Mouse (Mus musculus): ENCODE measurements around the gene Sh3rf1. TPM values are rescaled to one million over a fixed set of nuclear protein-coding genes. Genes with fewer than 3 reads are reported as not detected.

Gene Sh3rf1
- 3.1 and 9.3 TPM in 2 replicates for total RNA-seq (2017)

- ATAC-seq (replicated peaks in 1 of 2; ENCODE audit: insufficient read depth in 1 of 2, low FRiP score in 2 of 2, low TSS enrichment in 1 of 2, low read depth in 1 of 2, poor library complexity in 2 of 2, severe bottlenecking in 2 of 2) = peak; percentile 67 to 81
Measured at GRCm38 (mm10) chr8:61223729-61224379, at the start of gene Sh3rf1. Gene Sh3rf1, plus strand, starts transcription at chr8:61223872.

GRCm38 (mm10) chr8:61173921-61174492, 49.7 kb upstream of the Sh3rf1 start:
- no peak for ATAC-seq (replicated peaks in 1 of 2; ENCODE audit: insufficient read depth in 1 of 2, low FRiP score in 2 of 2, low TSS enrichment in 1 of 2, low read depth in 1 of 2, poor library complexity in 2 of 2, severe bottlenecking in 2 of 2)

GRCm38 (mm10) chr8:61175876-61176275, 47.8 kb upstream of the Sh3rf1 start:
- no peak for ATAC-seq (replicated peaks in 1 of 2; ENCODE audit: insufficient read depth in 1 of 2, low FRiP score in 2 of 2, low TSS enrichment in 1 of 2, low read depth in 1 of 2, poor library complexity in 2 of 2, severe bottlenecking in 2 of 2)

- ATAC-seq (replicated peaks in 1 of 2; ENCODE audit: insufficient read depth in 1 of 2, low FRiP score in 2 of 2, low TSS enrichment in 1 of 2, low read depth in 1 of 2, poor library complexity in 2 of 2, severe bottlenecking in 2 of 2) = 0 out of 4 replicates have a peak, but pooled peaks of 1 of the 2 experiments have one; percentile 12
Measured at GRCm38 (mm10) chr8:61177680-61178593, 45.7 kb upstream of the Sh3rf1 start.

GRCm38 (mm10) chr8:61178594-61179140, 45.0 kb upstream of the Sh3rf1 start:
- ATAC-seq (replicated peaks in 1 of 2; ENCODE audit: insufficient read depth in 1 of 2, low FRiP score in 2 of 2, low TSS enrichment in 1 of 2, low read depth in 1 of 2, poor library complexity in 2 of 2, severe bottlenecking in 2 of 2) = no peak

- no peak for ATAC-seq (replicated peaks in 1 of 2; ENCODE audit: insufficient read depth in 1 of 2, low FRiP score in 2 of 2, low TSS enrichment in 1 of 2, low read depth in 1 of 2, poor library complexity in 2 of 2, severe bottlenecking in 2 of 2)
Measured at GRCm38 (mm10) chr8:61181592-61181991, 42.1 kb upstream of the Sh3rf1 start.

- no peak for ATAC-seq (replicated peaks in 1 of 2; ENCODE audit: insufficient read depth in 1 of 2, low FRiP score in 2 of 2, low TSS enrichment in 1 of 2, low read depth in 1 of 2, poor library complexity in 2 of 2, severe bottlenecking in 2 of 2)
Measured at GRCm38 (mm10) chr8:61182020-61182419, 41.7 kb upstream of the Sh3rf1 start.

GRCm38 (mm10) chr8:61185274-61186198, 38.1 kb upstream of the Sh3rf1 start:
- no peak for ATAC-seq (replicated peaks in 1 of 2; ENCODE audit: insufficient read depth in 1 of 2, low FRiP score in 2 of 2, low TSS enrichment in 1 of 2, low read depth in 1 of 2, poor library complexity in 2 of 2, severe bottlenecking in 2 of 2)

- ATAC-seq (replicated peaks in 1 of 2; ENCODE audit: insufficient read depth in 1 of 2, low FRiP score in 2 of 2, low TSS enrichment in 1 of 2, low read depth in 1 of 2, poor library complexity in 2 of 2, severe bottlenecking in 2 of 2) = no peak
Measured at GRCm38 (mm10) chr8:61194306-61194925, 29.3 kb upstream of the Sh3rf1 start.

GRCm38 (mm10) chr8:61200254-61200887, 23.3 kb upstream of the Sh3rf1 start:
- ATAC-seq (replicated peaks in 1 of 2; ENCODE audit: insufficient read depth in 1 of 2, low FRiP score in 2 of 2, low TSS enrichment in 1 of 2, low read depth in 1 of 2, poor library complexity in 2 of 2, severe bottlenecking in 2 of 2) = no peak

GRCm38 (mm10) chr8:61203035-61203826, 20.4 kb upstream of the Sh3rf1 start:
- ATAC-seq (replicated peaks in 1 of 2; ENCODE audit: insufficient read depth in 1 of 2, low FRiP score in 2 of 2, low TSS enrichment in 1 of 2, low read depth in 1 of 2, poor library complexity in 2 of 2, severe bottlenecking in 2 of 2) = no peak

GRCm38 (mm10) chr8:61206876-61207275, 16.8 kb upstream of the Sh3rf1 start:
- no peak for ATAC-seq (replicated peaks in 1 of 2; ENCODE audit: insufficient read depth in 1 of 2, low FRiP score in 2 of 2, low TSS enrichment in 1 of 2, low read depth in 1 of 2, poor library complexity in 2 of 2, severe bottlenecking in 2 of 2)

- ATAC-seq (replicated peaks in 1 of 2; ENCODE audit: insufficient read depth in 1 of 2, low FRiP score in 2 of 2, low TSS enrichment in 1 of 2, low read depth in 1 of 2, poor library complexity in 2 of 2, severe bottlenecking in 2 of 2) = no peak
Measured at GRCm38 (mm10) chr8:61207636-61208035, 16.0 kb upstream of the Sh3rf1 start.

- ATAC-seq (replicated peaks in 1 of 2; ENCODE audit: insufficient read depth in 1 of 2, low FRiP score in 2 of 2, low TSS enrichment in 1 of 2, low read depth in 1 of 2, poor library complexity in 2 of 2, severe bottlenecking in 2 of 2) = no peak
Measured at GRCm38 (mm10) chr8:61208719-61209118, 15.0 kb upstream of the Sh3rf1 start.

- no peak for ATAC-seq (replicated peaks in 1 of 2; ENCODE audit: insufficient read depth in 1 of 2, low FRiP score in 2 of 2, low TSS enrichment in 1 of 2, low read depth in 1 of 2, poor library complexity in 2 of 2, severe bottlenecking in 2 of 2)
Measured at GRCm38 (mm10) chr8:61210836-61211235, 12.8 kb upstream of the Sh3rf1 start.

Data from hematopoietic stem cell, adult 5-6 weeks (primary cell).